Mouse (Mus musculus) liver, postnatal 0 days (tissue): ENCODE data around the gene Mbd6. TPM values are rescaled to one million over a fixed set of nuclear protein-coding genes. Genes with fewer than 3 reads are reported as not detected.

ENCODE experiments used
- ATAC-seq: fragments of 200-750 bp; cut with Nextera tagmentation; 2 replicates; pipeline ENCODE4 v1.8.0; 2017; ENCODE audit warnings: mild to moderate bottlenecking, moderate library complexity
- DNase-seq: peaks from one replicate; pipeline ENCODE4 v3.0.0-alpha.2; 2016
- H3K27ac ChIP-seq: fragments of 300-500 bp; sonication (generic); 2 replicates; pipeline ENCODE4 v1.5.1; 2014; ENCODE audit warnings: antibody characterized with exemption, moderate library complexity, mild to moderate bottlenecking, low read depth
- H3K27me3 ChIP-seq: fragments of 300-500 bp; sonication (generic); 2 replicates; pipeline ENCODE4 v1.6.1; 2014; ENCODE audit warnings: low read length, control low read depth, mixed read lengths; ENCODE audit not compliant: insufficient read depth
- H3K36me3 ChIP-seq: fragments of 300-500 bp; sonication (generic); replicated peaks from 2 replicates; pipeline ENCODE4 v1.6.1; 2014; ENCODE audit warnings: mild to moderate bottlenecking, control low read depth, low read length, moderate library complexity, mixed read lengths; ENCODE audit not compliant: insufficient read depth
- H3K4me1 ChIP-seq: fragments of 300-500 bp; sonication (generic); 2 replicates; pipeline ENCODE4 v1.6.1; 2014; ENCODE audit warnings: antibody characterized with exemption, mild to moderate bottlenecking, control low read depth; ENCODE audit not compliant: insufficient read depth
- H3K4me2 ChIP-seq: fragments of 300-500 bp; sonication (generic); 2 replicates; pipeline ENCODE4 v1.6.1; 2014; ENCODE audit warnings: low read depth, mild to moderate bottlenecking, low read length, moderate library complexity, mixed read lengths
- H3K4me3 ChIP-seq: fragments of 300-500 bp; sonication (generic); 2 replicates; pipeline ENCODE4 v1.5.1; 2014; ENCODE audit warnings: low read depth, low read length
- H3K9ac ChIP-seq: fragments of 300-500 bp; sonication (generic); replicated peaks from 2 replicates; pipeline ENCODE4 v1.6.1; 2014; ENCODE audit warnings: mild to moderate bottlenecking, moderate library complexity
- H3K9me3 ChIP-seq: fragments of 300-500 bp; sonication (generic); 2 replicates; pipeline ENCODE4 v1.6.1; 2016; ENCODE audit warnings: mild to moderate bottlenecking, control low read depth, low read length, mixed read lengths
- CTCF ChIP-seq: sonication (generic); IDR thresholded peaks from 2 replicates; pipeline ENCODE4 v1.5.1; 2016; ENCODE audit warnings: antibody characterized with exemption, low read depth
- EP300 ChIP-seq: IDR thresholded peaks from 2 replicates; pipeline ENCODE4 v1.6.1; 2016; ENCODE audit warnings: antibody characterized with exemption, low read depth, mild to moderate bottlenecking
- WGBS: fragments of 180-500 bp; shearing (Covaris S2); extraction: QIAGEN DNeasy Blood & Tissue Kit; methylation state at CpG from one replicate; pipeline ENCODE4 v1.1.7; 2014; ENCODE audit not compliant: insufficient replicate concordance; 5-methylcytosine and 5-hydroxymethylcytosine counted together
- polyA plus RNA-seq: library from polyadenylated mRNA; unstranded; fragments of >200 nt; fragmentation: Nextera tagmentation; extraction: Ambion mirVana; gene quantifications from 2 replicates; pipeline ENCODE4 v1.2.1, GENCODE M21; 2015

Mbd6 gene
- 5.3 and 5.7 TPM in 2 replicates for polyA plus RNA-seq

- H3K4me3 ChIP-seq = peak within 1 kb of the TSS; percentile 76
Observed at GRCm38 (mm10) chr10:127288800-127289572, at the start of gene Mbd6. TSS of gene Mbd6 (minus strand) at chr10:127289018.

GRCm38 (mm10) chr10:127337536-127338099, 48.8 kb upstream of the Mbd6 start:
- Histone ChIP-seq H3K4me3 (no peak overlapping the region), H3K4me1 (peaks cover 18% of the 10 kb centered on the region), H3K36me3 (no peaks in the 10 kb centered on the region), H3K9me3 (no peaks in the 10 kb centered on the region), H3K27ac (no peak overlapping the region), H3K27me3 (peaks cover 40% of the 10 kb centered on the region), H3K9ac (no peak overlapping the region), H3K4me2 (no peak overlapping the region)
- no peak for DNase-seq
- TF ChIP-seq EP300 = no peak
- TF ChIP-seq CTCF = no peak
- no peak for ATAC-seq
- WGBS = 66% methylated on average over 6 of the region's 6 CpGs

More at GRCm38 (mm10) chr10:127288800-127289572, at the start of gene Mbd6:
- H3K4me2 ChIP-seq = peak within 1 kb of the TSS; percentile 91
- H3K27me3 ChIP-seq = no peaks in the 10 kb centered on the region
- TF ChIP-seq CTCF = no peak
- 0 out of 2 replicates have a peak, but pooled peaks have one; percentile 21 for TF ChIP-seq EP300
- H3K9me3 ChIP-seq = no peaks in the 10 kb centered on the region
- DNase-seq (peak; percentile 94), ATAC-seq (peak; percentile 63)
- H3K4me1 ChIP-seq = peaks cover 51% of the 10 kb centered on the region
- peaks cover 46% of the 10 kb centered on the region for H3K36me3 ChIP-seq
- WGBS = 1% methylated on average over 18 of the region's 65 CpGs
- H3K27ac ChIP-seq = peak within 1 kb of the TSS; percentile 99
- peak within 1 kb of the TSS; percentile 72 for H3K9ac ChIP-seq

- DNase-seq (no peak), ATAC-seq (no peak)
- Histone ChIP-seq H3K27me3 (peaks cover 40% of the 10 kb centered on the region), H3K36me3 (no peaks in the 10 kb centered on the region), H3K4me1 (peaks cover 18% of the 10 kb centered on the region), H3K27ac (no peak overlapping the region), H3K9me3 (no peaks in the 10 kb centered on the region), H3K9ac (no peak overlapping the region), H3K4me3 (no peak overlapping the region), H3K4me2 (no peak overlapping the region)
- TF ChIP-seq CTCF (no peak), EP300 (no peak)
- WGBS = 63% methylated on average over 5 of the region's 5 CpGs
Observed at GRCm38 (mm10) chr10:127336952-127337351, 48.1 kb upstream of the Mbd6 start.

- DNase-seq (no peak), ATAC-seq (no peak)
- Histone ChIP-seq H3K27ac (no peak overlapping the region), H3K4me3 (no peak overlapping the region), H3K4me2 (no peak overlapping the region), H3K36me3 (no peaks in the 10 kb centered on the region), H3K4me1 (peaks cover 6% of the 10 kb centered on the region), H3K27me3 (peaks cover 24% of the 10 kb centered on the region), H3K9ac (no peak overlapping the region), H3K9me3 (no peaks in the 10 kb centered on the region)
- TF ChIP-seq CTCF (no peak), EP300 (no peak)
- 45% methylated on average over 1 of the region's 1 CpGs for WGBS
Observed at GRCm38 (mm10) chr10:127335271-127335670, 46.5 kb upstream of the Mbd6 start.

GRCm38 (mm10) chr10:127333152-127333551, 44.3 kb upstream of the Mbd6 start:
- Histone ChIP-seq H3K4me2 (no peak overlapping the region), H3K27me3 (peaks cover 10% of the 10 kb centered on the region; the same call in 1 of the 2 replicates), H3K9me3 (no peaks in the 10 kb centered on the region), H3K36me3 (no peaks in the 10 kb centered on the region), H3K4me1 (no peaks in the 10 kb centered on the region), H3K4me3 (no peak overlapping the region), H3K27ac (no peak overlapping the region), H3K9ac (no peak overlapping the region)
- WGBS = 56% methylated on average over 5 of the region's 5 CpGs
- ATAC-seq = no peak
- peak; percentile 64 for TF ChIP-seq CTCF
- no peak for TF ChIP-seq EP300
- DNase-seq = peak; percentile 17

GRCm38 (mm10) chr10:127332211-127332874, 43.5 kb upstream of the Mbd6 start:
- H3K27me3 ChIP-seq = 0 out of 2 replicates have a peak, but pooled peaks cover 5% of the 10 kb centered on the region
- DNase-seq = peak; percentile 15
- 40% methylated on average over 30 of the region's 31 CpGs for WGBS
- no peaks in the 10 kb centered on the region for H3K9me3 ChIP-seq
- no peaks in the 10 kb centered on the region for H3K4me1 ChIP-seq
- H3K4me3 ChIP-seq = no peak overlapping the region
- TF ChIP-seq EP300 = no peak
- TF ChIP-seq CTCF = peak; percentile 47
- peaks cover 5% of the 10 kb centered on the region for H3K36me3 ChIP-seq
- no peak overlapping the region for H3K27ac ChIP-seq
- H3K9ac ChIP-seq = no peak overlapping the region
- H3K4me2 ChIP-seq = peak overlapping the region; percentile 13; the same call in 1 of the 2 replicates
- 0 out of 2 replicates have a peak, but pooled peaks have one; percentile 14 for ATAC-seq
